Mouse (Mus musculus) adrenal gland, postnatal 36 days (tissue): Measurements from ENCODE around the gene Srxn1. TPM values are rescaled to one million over a fixed set of nuclear protein-coding genes. Genes with fewer than 3 reads are reported as not detected.

Source experiments
- DNase-seq, 2 experiments: peaks; one replicate each; pipeline ENCODE4 v3.0.0; 2021; ENCODE audit warnings: mixed read lengths in 1 of 2
- total RNA-seq, 2 experiments: library from RNA; stranded (reverse); gene quantifications; 2 replicates each; pipeline ENCODE4 v1.2.3; 2021

The Srxn1 gene
- total RNA-seq, 2 experiments from 2014 or later, result 264 to 540 TPM

DNA sequence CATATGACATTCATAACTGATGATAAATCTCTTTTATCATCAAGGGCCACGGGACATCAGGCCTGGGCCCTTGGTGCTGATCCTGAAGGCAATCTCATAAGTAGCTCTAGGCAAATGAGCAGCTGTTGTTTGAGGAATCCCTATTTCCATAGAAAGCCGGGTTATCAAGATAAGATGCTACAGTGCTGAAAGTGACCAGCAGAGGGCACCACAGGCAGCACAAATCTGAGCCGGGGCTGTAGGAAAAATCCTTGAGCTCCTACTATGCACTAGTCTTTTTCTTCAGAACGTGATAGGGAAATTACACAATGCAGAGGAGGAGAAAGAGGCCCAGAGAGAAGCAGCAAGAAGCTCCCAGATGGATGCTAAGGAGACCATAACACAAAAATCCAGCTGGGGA, 16.2 kb upstream of the Srxn1 start:
- DNase-seq, result peak; percentile 62 to 73

DNA sequence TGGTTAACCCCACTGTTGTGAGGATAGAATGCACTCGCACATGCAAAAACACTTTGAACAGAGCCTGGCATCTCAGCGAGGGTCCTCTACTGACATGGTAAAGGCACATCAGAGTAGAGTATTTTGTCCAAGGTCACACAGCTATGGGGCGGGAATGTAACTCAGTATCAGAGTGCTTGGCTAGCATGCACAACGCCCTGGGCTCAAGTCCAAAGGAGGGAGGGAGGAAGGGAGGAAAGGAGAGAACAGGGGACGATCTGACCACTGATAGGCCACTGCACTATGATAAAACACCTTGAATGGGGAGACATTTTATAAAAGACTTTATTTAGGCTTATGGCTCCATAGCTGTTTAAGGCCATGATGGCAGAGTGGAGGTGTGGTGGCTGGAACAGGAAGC, 15.7 kb upstream of the Srxn1 start:
- peak in 1 of 2 experiments; percentile 43 for DNase-seq

DNA sequence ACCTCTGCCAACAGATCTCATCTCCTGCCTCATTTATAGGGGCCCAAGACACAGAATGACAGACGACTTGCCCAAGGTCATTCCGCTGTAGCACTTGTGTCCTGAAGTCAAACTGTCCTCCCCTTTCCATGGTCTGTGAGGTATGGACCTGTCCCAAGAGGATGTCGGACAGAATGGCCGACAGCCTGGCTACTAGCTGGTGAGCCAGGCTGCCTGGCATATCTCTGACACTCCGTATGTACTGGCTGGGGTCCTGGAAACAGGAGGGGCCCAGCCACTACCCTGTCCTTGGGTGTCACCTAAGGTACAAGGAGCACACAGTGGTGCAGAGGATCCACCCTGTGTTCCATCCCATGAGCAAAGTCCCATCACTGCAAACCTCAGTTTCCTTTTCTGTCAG, 14.8 kb upstream of the Srxn1 start:
- no peak for DNase-seq

DNA sequence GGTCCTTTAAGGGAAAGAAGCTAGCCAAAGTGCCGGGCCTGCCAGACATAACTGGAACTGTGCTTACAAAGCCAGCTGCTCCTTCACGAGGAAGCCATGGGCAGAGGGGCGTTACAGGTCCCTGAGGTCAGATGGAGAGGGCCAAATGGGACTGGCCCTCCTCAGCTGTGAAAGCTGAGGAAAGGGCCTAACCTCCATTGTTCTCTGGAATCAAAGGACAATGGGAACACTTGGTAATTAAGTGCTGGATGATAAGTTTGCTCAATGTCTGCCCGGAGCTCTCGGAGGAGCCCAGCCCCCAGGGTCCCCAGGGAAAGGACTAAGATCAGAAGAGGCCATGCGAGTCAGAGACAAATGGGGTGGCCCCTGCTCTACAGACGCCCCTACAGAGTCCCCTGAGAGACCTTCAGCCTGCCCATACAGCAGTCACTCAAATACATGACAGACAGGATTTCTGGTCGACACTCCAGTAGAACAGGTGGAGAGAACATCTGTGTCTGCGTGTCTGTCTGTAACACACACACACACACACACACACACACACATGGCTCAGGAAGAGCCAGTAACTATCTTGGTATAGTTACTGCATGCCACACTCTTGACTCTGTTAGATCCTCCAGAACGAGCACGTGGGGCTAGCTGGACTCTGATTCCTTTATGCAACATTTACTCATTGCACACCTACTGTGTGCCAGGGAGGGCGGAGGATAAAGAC, 13.8 kb upstream of the Srxn1 start:
- no peak for DNase-seq

DNA sequence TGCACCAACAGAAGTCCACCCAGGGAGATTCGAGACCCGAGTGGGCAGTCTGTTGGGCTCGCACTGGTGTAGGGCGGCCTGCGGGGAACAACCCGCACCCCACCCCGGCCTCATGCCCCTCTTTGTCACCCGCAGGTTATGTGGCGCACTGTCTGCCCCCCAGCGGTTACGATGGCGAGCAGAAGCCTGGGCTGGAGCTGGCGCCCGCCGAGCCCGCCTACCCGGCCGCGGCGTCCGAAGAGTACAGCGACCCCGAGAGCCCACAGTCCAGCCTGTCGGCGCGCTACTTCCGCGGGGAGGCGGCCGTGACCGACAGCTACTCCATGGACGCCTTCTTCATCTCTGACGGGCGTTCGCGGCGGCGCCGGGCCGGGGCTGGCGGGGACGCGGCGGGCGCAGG, 12.4 kb upstream of the Srxn1 start:
- peak in 1 of 2 experiments; percentile 25 for DNase-seq

DNA sequence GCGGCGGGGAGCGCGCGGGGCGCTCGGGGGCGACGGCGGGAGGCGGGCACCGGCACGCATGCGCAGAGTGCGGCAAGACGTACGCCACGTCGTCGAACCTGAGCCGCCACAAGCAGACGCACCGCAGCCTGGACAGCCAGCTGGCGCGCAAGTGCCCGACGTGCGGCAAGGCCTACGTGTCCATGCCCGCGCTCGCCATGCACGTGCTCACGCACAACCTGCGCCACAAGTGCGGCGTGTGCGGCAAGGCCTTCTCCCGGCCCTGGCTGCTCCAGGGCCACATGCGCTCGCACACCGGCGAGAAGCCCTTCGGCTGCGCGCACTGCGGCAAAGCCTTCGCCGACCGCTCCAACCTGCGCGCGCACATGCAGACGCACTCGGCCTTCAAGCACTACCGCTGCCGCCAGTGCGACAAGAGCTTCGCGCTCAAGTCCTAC, 11.9 kb upstream of the Srxn1 start:
- peak; percentile 62 to 64 for DNase-seq

DNA sequence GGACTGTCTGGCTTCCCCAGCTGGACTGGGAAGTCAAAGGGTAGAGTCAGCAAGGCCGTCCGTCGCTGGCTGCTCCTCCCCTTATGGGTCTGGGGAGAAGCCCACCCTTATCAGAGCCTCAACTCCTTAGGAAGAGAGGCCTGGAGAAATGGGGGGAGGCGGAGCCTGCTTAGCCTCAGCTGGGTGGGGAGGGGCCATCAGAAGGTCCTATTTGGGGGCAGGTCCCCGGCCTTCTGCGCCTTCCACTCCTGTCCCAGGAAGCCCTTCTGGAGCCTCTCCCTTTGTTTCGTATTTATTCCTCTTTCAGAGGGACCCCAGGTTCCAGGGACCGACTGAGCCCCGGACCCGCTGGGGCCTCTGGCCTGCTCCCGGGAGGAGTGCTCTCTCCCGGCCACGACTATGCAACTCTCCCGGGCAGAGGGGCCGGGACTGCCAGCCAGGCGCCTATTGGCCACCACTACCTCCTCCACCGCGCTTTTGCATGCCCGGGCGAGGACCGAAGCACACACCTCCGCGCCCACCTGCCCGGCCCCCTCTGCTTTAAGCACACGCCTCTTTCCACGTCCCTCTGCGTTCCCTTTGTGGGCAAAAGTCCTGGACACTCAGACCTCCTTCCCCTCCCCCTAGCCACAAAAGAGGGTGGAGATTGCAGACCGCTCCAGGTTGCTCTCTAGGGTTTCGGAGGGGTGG, 10.3 kb upstream of the Srxn1 start:
- no peak for DNase-seq

DNA sequence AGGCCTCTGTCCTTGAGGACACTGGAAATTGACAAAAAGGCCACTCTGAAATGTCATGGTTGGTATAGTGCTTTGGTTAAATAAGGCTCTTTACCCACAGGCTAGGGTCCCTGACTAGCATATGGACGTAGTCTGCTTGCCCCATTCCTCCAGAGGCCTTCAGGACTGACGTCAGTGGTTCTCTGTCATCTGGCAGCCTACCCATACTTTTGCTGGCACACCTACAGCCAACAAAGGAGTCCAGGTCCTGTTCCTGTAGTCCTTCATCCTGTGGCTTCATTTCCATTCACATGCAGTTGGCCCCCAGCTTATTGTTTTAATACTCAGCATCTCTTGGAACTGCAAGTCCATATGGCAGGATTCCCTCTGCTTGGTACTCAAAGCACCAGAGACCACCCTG, 8.4 kb upstream of the Srxn1 start:
- DNase-seq, result no peak

DNA sequence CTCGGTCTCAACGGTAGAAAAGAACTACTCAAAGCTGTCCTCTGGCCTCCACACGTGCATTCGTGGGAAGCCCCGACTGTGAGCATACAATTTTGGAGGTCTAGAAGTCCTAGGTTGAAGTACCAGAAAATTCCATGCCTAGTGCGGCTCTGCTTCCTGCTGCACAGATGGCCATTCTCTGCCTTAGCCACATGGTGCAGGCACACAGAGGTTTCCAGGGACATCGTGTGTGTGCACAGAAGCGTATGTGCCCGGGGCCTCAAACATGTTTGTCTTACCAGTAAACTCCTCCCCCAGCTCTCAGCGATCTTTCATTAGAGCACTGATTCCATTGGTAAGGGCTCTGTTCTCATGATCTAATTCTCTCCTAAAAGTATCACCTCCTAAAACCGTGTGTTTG, 7.4 kb upstream of the Srxn1 start:
- DNase-seq, result no peak

DNA sequence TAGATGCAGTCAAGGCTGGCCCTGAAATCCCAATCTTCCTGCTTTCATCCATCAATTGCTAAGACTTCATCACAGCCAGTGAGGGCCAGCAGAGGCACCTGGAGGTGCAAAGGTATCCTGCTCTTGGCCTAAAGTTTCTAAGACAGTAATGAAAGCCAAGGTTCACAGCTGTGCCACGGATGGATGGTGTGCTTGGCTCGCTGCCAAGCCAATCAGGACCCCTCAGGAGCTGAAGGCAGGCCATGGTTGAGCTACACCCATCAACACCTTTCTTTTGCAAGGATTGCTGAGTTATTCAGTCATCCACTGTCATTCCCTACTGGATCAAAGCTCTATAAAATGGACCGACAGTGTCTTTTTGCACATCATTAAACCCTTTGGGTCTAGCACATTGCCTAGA, 5.8 kb upstream of the Srxn1 start:
- no peak for DNase-seq

DNA sequence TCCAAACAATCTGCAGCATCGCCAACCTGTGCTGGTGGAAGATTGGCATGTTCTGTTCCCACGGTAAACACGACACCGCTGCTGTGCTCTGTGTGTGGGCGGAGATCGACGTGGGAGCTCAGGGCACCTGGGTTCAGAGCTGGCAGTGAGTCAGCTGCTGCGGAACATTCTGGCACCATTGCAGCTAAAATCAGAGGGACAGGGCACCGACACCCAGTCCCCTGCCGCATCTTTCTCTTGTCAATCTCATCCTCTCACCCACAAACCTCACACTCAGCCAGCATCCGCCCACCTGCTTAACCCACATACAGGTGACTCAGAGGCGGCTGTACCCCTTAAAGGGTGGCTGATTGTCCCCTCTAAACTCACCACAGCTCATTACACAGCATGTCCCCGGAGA, 3.6 kb upstream of the Srxn1 start:
- DNase-seq, result no peak

DNA sequence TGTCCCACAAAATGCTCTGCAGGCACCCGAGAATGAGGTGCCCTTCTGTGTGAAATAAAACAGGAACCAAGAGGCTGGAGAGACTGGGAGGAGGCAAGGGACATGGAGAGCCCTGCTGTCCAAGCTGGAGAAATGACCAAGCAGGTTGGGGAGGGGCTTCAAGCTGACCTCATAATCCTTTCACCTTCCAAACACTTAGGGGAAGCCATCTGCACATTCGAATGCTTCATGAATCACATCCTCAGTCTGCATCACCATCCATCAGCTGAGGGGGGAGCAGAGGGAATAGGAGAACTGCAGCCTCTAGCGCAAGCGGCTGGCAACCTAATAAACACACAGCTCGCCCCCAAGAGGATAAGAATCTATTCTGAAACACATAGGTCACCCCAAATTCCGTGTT, 2.9 kb upstream of the Srxn1 start:
- no peak for DNase-seq

DNA sequence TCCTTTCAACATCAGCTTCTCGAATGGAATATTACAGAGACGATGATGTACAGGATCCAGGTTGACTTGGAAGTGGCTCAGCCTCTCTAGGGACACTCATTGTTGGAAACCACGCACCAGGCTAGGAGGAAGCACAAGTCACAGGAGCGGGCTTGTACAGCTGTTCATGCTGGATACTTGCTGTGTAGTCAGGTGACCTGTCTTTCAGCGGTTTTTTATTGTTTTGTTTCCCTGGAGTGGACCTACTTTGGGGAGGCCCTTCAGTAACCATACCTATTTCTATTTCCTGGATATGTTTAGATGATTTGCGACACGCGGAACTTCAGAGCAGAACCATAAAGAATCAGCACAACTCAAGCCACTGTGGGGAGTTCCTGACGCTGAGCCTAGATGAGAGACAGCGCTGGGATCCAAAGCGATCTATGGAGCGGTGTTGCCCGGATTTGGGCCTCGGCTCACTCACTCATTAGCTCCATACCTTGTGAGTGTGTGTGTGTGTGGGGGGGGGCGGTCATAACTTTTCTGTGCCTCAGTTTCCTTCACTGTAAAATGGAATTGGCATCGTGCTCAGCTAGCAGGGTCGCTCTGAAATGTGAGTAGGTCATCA, 502 bp upstream of the Srxn1 start:
- DNase-seq, result no peak

DNA sequence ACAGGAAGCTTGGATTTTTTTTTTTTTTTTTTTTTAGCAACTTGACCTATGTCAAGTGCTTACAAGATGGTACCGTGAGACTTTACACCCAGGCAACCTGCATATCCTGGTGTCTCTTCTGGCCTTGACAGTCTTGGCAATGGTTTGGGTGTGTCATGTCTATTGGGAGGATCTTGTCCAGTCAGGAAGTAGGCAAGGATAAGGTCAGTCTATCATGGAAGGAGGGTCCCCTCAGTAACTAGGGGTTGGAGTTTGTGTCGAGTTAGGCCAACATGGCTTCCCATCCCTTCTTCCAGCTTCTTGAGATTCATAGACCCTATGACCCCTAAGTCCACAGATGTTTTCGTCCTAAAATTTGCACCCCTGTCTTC, 894 bp downstream of the Srxn1 start:
- DNase-seq, result peak; percentile 34 to 56

DNA sequence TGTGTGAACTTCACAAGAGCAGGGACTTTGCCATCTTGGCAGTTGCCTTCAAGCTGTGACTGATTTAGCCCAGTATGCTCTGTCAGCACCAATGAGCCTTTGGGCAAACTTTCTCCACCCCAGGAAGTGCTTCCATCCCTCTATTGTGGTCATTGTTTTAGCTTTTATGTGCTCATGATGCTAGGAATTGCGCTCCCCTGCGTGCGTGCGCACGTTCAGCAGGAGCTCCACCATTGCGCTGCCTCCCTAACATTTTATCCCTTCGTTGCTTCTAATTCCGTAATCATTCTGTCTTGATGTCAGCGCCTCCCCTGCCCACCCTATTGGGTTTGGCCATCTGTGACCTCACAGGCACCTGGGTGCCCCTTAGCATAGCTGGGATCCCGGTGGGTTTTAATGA, 1.3 kb downstream of the Srxn1 start:
- no peak for DNase-seq

DNA sequence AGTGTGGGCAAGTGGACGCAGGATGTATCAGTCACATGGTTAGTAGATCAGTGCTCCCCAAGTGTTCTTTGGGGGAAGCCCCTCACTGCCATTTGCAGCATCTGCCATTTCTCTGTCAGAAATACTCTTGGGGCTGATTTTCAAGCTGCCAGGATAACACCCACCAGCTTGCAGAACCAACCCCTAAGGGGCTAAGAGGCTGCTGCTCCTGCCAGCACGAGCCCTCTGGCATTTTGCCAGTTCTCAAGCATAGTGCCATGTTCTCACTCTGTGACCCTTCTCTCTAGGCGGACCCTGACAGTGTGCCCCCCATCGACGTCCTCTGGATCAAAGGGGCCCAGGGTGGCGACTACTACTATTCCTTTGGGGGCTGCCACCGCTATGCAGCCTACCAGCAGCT, 3.4 kb downstream of the Srxn1 start:
- DNase-seq, result no peak

DNA sequence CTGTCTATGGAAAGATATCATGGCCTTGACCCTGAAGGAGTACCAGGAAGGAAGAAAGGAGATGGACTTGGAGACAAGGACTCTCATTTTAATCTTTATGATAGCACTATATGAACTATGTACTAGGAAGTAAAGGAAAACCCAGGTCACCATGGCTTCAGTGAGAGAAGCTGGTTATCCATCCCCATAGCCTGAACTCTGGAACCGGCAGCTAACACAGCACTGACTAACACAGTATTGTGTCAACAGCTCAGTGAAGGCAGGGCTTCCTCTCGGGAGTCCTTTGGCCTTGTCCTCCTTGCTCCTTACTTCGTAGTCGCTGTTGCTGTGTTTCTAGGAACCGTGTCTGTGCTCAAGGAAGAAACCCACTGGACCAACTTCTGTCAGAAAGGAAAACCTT, 4.1 kb downstream of the Srxn1 start:
- peak in 1 of 2 experiments; percentile 34 for DNase-seq

DNA sequence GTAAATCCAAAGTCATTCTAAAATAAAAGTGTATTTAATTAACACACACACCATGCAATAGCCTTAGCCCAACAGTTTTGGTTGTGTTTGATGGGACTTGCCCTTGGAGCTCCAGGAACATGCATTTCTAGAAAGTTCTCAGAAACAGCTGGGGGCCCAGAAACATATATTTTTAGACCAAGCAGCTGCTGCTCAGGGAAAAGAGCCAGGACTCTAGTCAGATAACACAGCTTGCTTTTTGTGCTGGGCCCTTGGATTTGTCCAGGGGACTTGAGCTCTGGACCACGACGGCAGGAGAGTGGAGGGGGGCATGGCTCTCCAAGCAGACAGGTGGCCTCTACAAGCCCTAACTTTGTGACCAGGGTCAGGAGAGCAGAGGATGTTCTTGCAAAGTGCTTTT, 6.0 kb downstream of the Srxn1 start:
- no peak for DNase-seq

DNA sequence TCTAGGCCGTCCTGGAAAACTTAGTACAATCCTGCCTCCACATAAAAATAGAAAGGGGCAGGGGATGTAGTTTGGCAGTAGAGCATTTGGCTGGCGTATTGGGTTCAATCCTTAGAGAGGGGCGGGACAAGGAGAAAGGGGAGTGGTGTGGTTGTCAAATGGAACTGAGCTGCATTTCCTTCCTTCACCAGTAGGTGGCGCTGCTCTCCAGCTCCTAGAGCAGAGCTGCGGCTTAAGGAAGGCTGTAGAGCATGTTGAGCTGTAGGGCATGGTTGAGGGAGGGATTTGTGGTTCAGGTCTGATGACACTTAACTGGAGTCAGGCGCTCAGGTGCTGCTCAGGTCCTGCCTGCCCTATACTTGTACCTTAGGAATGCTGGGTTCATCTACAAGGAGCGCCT, 6.6 kb downstream of the Srxn1 start:
- peak; percentile 91 to 92 for DNase-seq

DNA sequence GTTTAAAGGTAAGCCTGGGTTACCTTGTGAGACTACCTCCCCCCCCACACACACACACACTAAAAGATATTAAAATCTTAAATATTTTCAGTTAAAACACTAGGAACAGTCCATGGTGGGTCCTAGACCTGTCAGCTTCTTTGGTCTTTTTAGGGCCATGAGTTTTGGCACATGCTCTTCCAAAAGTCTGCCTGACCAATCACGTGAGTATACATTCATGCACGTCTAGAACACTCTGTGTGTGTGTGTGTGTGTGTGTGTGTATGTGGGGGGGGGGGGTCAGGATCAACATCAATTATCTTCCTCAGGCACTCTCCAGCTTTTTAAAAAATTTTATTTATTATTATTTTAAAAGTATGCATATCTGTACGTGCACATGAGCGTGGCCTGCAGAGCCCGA, 7.2 kb downstream of the Srxn1 start:
- DNase-seq, result no peak

DNA sequence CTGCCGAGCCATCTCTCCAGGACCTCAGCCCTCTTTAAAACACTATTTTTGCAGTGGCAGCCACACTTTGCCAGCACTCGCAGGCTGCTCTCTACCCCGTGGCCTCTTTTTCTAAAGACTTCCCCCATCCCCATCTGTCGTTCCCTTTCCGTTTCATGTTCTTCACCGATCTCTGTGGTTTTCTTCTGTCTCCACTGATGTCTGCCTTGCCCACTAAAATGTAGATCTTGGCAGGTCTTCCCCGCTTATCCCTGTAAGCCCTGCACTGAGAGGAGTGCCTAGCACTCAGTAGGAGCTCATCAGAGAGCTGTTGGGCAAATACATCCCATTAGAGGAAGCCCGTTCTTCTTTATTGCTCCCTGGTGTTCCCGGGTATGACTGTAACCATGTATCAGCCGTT, 7.7 kb downstream of the Srxn1 start:
- no peak for DNase-seq

DNA sequence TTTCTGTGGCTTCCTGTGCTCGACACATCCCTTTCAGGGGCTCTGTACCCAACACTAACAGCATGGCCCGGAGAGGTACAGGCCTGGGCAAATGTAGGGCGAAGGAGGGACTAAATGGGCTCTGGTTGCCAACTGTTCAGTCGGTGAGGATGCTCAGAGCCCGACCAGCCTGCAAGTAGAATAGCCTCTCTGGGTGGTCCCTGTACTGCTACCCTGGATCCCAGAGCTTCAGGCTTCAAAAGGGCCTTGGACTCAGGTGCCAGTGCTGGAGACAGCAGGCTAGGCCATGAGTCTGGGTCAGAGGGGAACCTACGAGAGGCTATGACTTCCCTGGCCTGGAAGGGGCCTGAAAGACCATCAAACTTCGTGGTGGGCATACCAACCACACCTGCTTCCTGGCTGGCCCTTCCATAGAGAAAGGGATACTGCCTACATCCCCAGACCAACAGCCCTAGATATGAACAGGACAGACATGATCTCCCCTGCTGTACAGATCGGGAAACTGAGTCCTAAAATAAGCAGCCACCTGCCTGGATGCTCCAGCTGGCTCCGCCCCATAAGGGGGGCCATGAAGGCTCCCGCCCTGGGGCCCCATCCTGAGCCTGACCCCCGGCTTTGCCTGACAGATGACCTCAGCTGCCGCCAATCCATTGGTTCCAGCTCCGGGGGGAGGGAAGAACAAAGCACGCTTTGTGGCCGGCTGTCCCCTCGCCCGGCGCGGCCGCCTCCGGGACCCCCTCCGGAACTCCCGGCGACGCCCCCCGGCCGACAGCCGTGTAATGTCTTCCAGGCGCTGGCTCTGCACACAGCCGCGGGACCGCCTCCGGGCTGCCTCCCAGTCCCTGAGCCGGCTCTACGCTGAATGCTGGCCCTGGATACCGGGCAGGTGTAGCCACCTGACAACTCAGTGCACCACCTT, 9.0 kb downstream of the Srxn1 start:
- no peak for DNase-seq

DNA sequence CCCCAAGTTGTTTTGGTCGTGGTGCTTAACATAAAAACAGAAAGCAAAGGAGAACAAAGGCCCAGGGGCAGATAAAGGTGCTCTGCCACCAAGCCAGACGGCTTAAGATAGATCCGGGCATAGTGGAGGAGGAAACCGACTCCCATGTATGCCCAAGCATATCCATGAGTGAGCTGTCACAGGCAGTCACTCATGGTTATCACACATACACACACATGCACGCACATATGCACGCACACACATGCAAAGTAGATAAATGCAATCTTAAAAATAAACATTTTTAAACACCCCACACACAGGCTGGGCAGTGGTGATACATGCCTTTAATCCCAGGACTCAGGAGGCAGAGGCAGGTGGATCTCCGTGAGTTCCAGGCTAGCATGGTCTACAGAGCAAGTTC, 12.4 kb downstream of the Srxn1 start:
- no peak for DNase-seq
